12 mouse cellular contexts compared by ENCODE assay signal in the genomic region with DNA sequence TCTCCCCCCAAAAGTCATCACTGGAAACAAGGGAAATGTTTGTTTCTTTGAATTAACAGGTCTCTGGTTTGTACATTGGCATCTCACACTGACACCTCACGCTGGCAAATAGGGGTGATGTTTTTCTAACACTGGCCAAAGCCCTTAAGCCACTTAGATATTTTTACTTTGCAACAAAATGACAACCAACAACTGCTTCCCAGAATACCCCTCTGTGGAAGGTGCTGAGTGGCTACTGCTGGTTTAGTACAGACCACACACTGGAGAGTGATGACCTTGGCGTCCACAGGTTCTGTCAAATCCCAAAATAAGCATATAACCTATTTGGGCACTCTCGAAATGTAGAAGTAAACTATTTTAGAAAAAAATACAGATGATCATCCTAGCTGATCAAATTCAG.
DNase-seq lines count a peak whose midpoint lies in the region; ATAC-seq lines count a peak whose summit lies in the region.
"Had no signal": no experiment of that assay in that cellular context is flagged by ENCODE, and none has a peak within 500 bp of the region (broad histone marks: within the 10 kb centered on the region; RNA-seq: fewer than 3 reads in every experiment).

No protein-coding gene starts in this region.

- H3K4me2 ChIP-seq in forebrain, embryonic 15.5 days (replicated peaks) = peak overlapping the region; percentile 46
- H3K4me2 ChIP-seq in forebrain, embryonic 12.5 days = no peak overlapping the region
- H3K4me2 ChIP-seq in forebrain, embryonic 16.5 days (ENCODE audit: low read length) = peak overlapping the region; percentile 61; the same call in 1 of the 2 replicates
- peak overlapping the region; percentile 57 for H3K4me2 ChIP-seq in midbrain, embryonic 14.5 days (ENCODE audit: low read length)

- H3K4me1 ChIP-seq in forebrain, embryonic 15.5 days = peaks cover 66% of the 10 kb centered on the region
- H3K4me1 ChIP-seq in forebrain, embryonic 12.5 days = peaks cover 53% of the 10 kb centered on the region
- peaks cover 60% of the 10 kb centered on the region for H3K4me1 ChIP-seq in forebrain, embryonic 16.5 days (replicated peaks; ENCODE audit: control insufficient read depth, insufficient read depth, low read length)
- H3K4me1 ChIP-seq in midbrain, embryonic 14.5 days (ENCODE audit: control insufficient read depth, insufficient read depth, low read length) = peaks cover 52% of the 10 kb centered on the region

- intact Hi-C loops in heart, postnatal 10 days (cut with DNase I) = loop anchor here (1.0 to 5.0 kb wide), 3 partner anchors 457 to 1417 kb away; no protein-coding TSS in a partner anchor

- no peak overlapping the region; the same call in 1 of the 2 replicates for H3K9ac ChIP-seq in forebrain, embryonic 15.5 days (replicated peaks)
- H3K9ac ChIP-seq in forebrain, embryonic 12.5 days = no peak overlapping the region
- no peak overlapping the region for H3K9ac ChIP-seq in forebrain, embryonic 16.5 days (replicated peaks; ENCODE audit: low read depth, low read length)
- peak overlapping the region; percentile 59 for H3K9ac ChIP-seq in midbrain, embryonic 14.5 days (replicated peaks; ENCODE audit: low read length)
- H3K9ac ChIP-seq: embryonic facial prominence, embryonic 12.5 days had no signal

- H3K27me3 ChIP-seq in forebrain, embryonic 15.5 days = no peaks in the 10 kb centered on the region
- no peaks in the 10 kb centered on the region for H3K27me3 ChIP-seq in forebrain, embryonic 12.5 days
- no peaks in the 10 kb centered on the region for H3K27me3 ChIP-seq in forebrain, embryonic 16.5 days (replicated peaks; ENCODE audit: control insufficient read depth, insufficient read depth, low read length)
- H3K27me3 ChIP-seq in midbrain, embryonic 14.5 days (ENCODE audit: control insufficient read depth, insufficient read depth, low read length) = no peaks in the 10 kb centered on the region
- H3K27me3 ChIP-seq: embryonic facial prominence, embryonic 12.5 days had no signal

- peak overlapping the region; percentile 95 for H3K27ac ChIP-seq in forebrain, embryonic 15.5 days (replicated peaks)
- no peak overlapping the region for H3K27ac ChIP-seq in forebrain, embryonic 12.5 days
- H3K27ac ChIP-seq in forebrain, embryonic 16.5 days (ENCODE audit: low read length) = peak overlapping the region; percentile 88
- peak overlapping the region; percentile 93 for H3K27ac ChIP-seq in midbrain, embryonic 14.5 days (replicated peaks; ENCODE audit: low read depth, low read length)

- 89% methylated on average over 3 of the region's 3 CpGs for WGBS in forebrain, embryonic 15.5 days
- WGBS in forebrain, embryonic 12.5 days = 86% methylated on average over 3 of the region's 3 CpGs
- 84% methylated on average over 3 of the region's 3 CpGs for WGBS in forebrain, embryonic 16.5 days
- 82% methylated on average over 3 of the region's 3 CpGs for WGBS in midbrain, embryonic 14.5 days

- no peaks in the 10 kb centered on the region for H3K9me3 ChIP-seq in forebrain, embryonic 15.5 days
- no peaks in the 10 kb centered on the region for H3K9me3 ChIP-seq in forebrain, embryonic 12.5 days
- no peaks in the 10 kb centered on the region for H3K9me3 ChIP-seq in forebrain, embryonic 16.5 days (ENCODE audit: control insufficient read depth, low read length)
- no peaks in the 10 kb centered on the region for H3K9me3 ChIP-seq in midbrain, embryonic 14.5 days (ENCODE audit: control insufficient read depth, low read length)
- H3K9me3 ChIP-seq: embryonic facial prominence, embryonic 12.5 days had no signal

- H3K4me3 ChIP-seq in forebrain, embryonic 15.5 days = no peak overlapping the region; the same call in 1 of the 2 replicates
- no peak overlapping the region for H3K4me3 ChIP-seq in forebrain, embryonic 12.5 days (replicated peaks)
- H3K4me3 ChIP-seq in forebrain, embryonic 16.5 days (replicated peaks; ENCODE audit: low read length) = no peak overlapping the region
- H3K4me3 ChIP-seq in midbrain, embryonic 14.5 days (replicated peaks; ENCODE audit: low read depth, low read length) = peak overlapping the region; percentile 28; the same call in 1 of the 2 replicates
- H3K4me3 ChIP-seq: embryonic facial prominence, embryonic 12.5 days had no signal

- ATAC-seq in forebrain, embryonic 15.5 days (replicated peaks) = no peak
- ATAC-seq in forebrain, embryonic 12.5 days (ENCODE audit: low FRiP score) = no peak
- ATAC-seq in forebrain, embryonic 16.5 days = no peak
- no peak for ATAC-seq in midbrain, embryonic 14.5 days (ENCODE audit: low FRiP score, low TSS enrichment)

- peak; percentile 46 to 55 for DNase-seq in heart, postnatal 10 days
- DNase-seq in midbrain, embryonic 14.5 days = no peak
- no peak for DNase-seq in retina, postnatal 1 day
- no peak for DNase-seq in embryo, embryonic 10.5 days (ENCODE audit: low spot score)
- DNase-seq in embryo, embryonic 9.5 days (ENCODE audit: extremely low spot score) = no peak
- DNase-seq: liver; lung, adult 2 months; right cerebral cortex, postnatal 14 days had no signal

- H3K36me3 ChIP-seq in forebrain, embryonic 15.5 days = no peaks in the 10 kb centered on the region
- H3K36me3 ChIP-seq in forebrain, embryonic 12.5 days (replicated peaks) = no peaks in the 10 kb centered on the region
- no peaks in the 10 kb centered on the region for H3K36me3 ChIP-seq in forebrain, embryonic 16.5 days (ENCODE audit: control insufficient read depth, insufficient read depth)
- H3K36me3 ChIP-seq in midbrain, embryonic 14.5 days (ENCODE audit: control insufficient read depth, insufficient read depth, low read length) = no peaks in the 10 kb centered on the region
- H3K36me3 ChIP-seq: embryonic facial prominence, embryonic 12.5 days had no signal

Comparison
In these comparisons a context has a peak if more than half of its experiments do, and no peak if none do; other contexts are left out.
1. DNase-seq: peak in heart, postnatal 10 days (2 of 2); none in midbrain, embryonic 14.5 days (single experiment), retina, postnatal 1 day (single experiment), embryo, embryonic 10.5 days (single experiment) and embryo, embryonic 9.5 days (single experiment).